Mouse (Mus musculus): ENCODE data around the gene Ltbp3. TPM values are rescaled to one million over a fixed set of nuclear protein-coding genes. Genes with fewer than 3 reads are reported as not detected.

The Ltbp3 gene
- total and polyA plus RNA-seq, 3 experiments = 174 to 737 (median 246) TPM

DNA sequence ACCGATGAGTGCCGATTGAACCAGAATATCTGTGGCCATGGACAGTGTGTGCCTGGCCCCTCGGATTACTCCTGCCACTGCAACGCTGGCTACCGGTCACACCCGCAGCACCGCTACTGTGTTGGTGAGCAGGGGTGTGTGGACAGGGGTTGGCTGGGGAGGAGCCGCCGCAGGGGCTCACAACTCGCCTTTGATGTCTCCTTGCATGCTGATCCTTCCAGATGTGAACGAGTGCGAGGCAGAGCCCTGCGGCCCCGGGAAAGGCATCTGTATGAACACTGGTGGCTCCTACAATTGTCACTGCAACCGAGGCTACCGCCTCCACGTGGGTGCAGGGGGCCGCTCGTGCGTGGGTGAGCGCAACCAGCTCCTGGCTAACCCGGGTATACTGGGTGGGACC lies 10.2 kb downstream of the Ltbp3 start:
- no peak for DNase-seq

DNA sequence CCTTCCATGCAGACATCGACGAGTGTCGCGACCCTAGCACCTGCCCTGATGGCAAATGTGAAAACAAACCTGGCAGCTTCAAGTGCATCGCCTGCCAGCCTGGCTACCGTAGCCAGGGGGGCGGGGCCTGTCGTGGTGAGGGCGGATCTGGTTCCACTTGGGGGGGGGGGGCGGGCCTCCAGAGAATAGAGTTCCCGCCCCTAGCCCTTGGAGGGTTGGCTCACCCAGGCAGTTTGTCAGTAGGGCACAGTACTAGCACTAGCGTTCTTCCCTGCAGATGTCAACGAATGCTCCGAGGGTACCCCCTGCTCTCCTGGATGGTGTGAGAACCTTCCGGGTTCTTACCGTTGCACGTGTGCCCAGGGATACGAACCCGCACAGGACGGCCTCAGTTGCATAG lies 11.0 kb downstream of the Ltbp3 start:
- DNase-seq = peak; percentile 75

DNA sequence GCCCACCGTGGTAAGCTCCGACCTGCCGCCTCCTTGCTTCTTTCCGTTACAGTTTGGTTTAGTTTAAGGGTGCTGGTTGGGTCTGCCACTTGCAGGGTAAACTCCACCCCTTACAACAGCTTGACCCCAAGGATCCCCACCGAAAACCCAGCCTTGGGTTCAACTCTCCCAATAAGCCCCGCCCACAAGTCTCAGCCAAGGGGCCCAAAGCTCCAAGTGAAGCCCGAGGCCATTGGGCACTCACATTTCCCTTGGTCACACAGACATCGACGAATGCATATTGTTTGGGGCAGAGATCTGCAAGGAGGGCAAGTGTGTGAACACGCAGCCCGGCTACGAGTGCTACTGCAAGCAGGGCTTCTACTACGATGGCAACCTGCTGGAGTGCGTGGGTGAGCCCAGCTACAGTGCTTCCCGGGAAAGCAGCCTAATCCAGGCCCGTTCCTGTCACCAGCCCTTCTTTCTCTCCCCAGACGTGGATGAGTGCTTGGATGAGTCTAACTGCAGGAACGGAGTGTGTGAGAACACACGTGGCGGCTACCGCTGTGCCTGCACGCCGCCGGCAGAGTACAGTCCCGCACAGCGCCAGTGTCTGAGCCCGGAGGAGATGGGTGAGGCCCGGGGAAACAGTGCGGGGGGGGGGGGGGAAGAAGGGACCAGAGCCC lies 15.7 kb downstream of the Ltbp3 start:
- DNase-seq = no peak

DNA sequence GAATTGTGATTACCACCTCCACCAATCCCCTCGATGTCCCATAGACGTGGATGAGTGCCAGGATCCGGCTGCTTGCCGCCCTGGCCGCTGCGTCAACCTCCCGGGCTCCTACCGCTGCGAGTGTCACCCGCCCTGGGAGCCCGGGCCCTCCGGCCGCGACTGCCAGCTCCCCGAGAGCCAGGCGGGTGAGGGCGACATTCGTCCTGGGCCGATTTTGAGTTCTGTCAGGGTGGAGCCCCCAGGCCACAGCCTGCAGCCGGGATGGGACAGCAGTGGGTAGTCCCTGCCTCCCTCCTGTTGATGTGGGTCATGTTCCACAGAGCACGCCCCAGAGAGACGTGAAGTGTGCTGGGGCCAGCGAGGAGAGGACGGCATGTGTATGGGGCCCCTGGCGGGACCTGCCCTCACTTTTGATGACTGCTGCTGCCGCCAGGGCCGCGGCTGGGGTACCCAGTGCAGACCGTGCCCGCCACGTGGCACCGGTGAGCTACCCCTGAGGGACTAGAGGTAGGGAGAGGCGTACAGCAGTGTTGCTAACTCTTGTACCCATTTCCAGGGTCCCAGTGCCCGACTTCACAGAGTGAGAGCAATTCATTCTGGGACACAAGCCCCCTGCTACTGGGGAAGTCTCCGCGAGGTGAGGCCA lies 16.4 kb downstream of the Ltbp3 start:
- DNase-seq = no peak

DNA sequence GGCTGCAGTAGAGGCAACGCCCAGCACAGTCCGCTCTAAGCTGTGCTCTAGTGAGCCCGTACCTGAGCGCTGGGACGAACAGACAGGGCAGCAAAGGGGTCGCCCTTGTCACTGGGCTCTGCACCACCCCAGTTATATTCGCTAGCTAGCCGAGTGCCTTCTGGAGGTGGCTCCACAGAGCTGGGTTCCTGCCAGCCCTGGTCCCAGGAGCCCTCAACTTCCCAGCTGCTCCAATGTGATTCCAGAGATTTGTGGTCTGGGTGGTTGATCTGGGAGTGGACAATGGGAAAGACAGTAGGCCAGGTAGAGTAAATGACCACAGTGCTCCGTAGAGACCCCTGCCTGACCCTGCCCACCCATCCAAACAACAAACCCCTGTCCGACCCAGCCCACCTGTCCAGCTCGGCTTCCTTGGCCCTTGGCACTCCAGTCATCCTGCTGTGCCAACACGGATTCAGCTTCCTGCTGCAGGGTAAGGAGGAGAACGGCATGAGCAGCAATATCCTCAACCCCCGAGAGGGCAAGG lies 18.2 kb downstream of the Ltbp3 start:
- no peak for DNase-seq

DNA sequence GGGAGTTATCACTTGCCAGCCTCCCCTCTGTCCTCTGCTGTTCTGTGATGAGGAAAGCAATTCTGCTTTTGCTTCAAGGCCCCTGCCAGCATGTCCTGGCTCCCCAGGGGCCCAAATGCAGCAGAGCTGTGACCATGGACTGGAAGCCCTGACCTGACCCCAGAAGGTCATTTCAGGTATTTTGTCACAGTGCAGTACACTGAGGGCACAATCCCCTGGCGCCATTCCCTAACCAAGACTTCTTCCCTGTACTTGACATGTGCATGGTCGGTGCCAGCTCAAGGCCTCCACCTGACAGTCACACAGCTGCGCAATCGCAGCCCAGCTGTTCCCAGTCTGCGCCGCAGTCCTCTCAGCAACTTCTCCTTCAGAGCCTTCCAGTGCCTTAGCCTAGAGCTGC lies 22.5 kb downstream of the Ltbp3 start:
- DNase-seq = peak; percentile 54

DNA sequence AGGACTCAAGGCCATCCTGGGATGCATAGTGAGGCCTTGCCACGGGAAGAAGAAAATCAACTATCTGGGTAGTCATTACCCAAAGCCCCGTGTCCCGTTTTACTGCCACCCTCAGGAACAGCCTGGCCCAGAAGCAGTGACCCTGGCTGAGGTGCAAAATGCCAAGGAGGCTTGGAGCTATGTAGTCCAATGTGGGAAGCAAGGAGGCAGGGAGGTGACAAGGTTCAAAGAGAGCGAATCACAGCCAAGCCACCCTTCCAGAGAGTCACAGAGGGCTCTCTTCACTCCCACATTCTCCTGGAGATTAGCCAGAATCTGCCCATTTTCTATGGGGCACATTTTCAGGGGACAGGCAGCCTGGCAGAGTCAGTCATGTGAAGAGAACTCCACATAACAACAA lies 26.6 kb downstream of the Ltbp3 start:
- DNase-seq = no peak

DNA sequence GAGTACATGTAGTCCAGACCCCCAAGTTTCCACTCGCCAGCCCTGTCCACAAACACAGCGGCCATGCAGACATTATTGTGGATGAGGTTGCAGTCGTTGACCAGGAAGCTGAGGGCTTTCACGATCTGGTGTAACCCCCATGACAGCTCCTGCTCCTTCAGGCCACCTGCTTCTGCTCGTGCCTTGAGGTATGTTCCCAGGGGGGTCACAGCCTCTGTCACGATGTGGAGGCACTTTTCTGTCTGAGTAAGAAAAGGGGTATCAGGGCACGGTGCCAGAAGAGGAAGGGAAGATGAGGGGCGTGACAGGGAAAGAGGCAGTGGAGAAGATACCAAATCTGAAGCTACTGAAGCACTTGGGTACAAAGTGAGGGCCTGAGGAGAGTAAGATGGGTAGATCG lies 29.6 kb downstream of the Ltbp3 start:
- no peak for DNase-seq

DNA sequence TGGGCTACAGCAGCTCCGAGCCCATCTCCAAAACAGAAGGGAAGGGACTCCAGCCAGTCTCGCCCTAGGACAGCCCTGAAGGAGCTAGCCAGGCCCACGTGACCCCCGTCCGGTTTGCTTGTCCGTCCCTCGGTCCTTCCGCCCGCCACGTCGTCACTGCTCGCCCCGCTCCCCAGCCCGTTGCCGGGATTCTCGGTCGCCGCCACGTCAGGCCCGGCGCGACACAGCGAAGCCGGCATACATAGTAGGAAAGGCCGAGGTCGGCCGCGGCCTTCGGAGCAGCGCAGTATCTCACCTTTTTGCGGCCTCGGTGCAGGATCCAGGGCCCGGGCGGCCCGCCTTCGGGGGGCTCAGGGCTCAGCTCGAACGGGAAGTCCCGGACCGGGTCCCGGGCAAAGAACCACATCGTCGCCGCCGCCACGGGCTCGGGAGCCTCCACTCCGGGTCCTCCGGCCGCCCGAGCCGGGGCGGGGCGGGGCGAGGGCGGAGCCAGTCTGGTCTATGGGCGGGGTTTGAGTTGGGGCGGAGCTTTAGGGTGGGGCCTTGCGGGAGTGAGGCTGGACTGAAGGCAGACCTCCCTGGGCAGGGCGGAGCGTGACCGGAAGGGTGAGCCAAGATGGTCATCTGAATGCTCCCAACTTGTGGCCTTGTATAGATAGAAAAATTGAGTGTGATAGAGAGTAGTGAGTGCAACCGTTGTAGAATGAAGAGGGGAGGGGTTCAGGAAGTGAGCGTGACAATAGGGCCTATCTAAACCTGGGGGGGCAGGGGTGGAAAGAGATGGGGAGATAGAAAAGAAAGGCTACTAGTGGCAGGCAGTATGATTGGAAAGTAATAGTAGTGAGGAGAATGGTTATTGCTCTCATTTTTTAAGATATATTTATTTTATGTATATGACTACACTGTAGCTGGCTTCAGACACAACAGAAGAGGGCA lies 30.5 kb downstream of the Ltbp3 start, which contains the start of gene Scyl1:
Gene Scyl1 (minus strand): TSS at position 495 of the 936 bp plus-strand sequence.
- DNase-seq = peak; percentile 99

DNA sequence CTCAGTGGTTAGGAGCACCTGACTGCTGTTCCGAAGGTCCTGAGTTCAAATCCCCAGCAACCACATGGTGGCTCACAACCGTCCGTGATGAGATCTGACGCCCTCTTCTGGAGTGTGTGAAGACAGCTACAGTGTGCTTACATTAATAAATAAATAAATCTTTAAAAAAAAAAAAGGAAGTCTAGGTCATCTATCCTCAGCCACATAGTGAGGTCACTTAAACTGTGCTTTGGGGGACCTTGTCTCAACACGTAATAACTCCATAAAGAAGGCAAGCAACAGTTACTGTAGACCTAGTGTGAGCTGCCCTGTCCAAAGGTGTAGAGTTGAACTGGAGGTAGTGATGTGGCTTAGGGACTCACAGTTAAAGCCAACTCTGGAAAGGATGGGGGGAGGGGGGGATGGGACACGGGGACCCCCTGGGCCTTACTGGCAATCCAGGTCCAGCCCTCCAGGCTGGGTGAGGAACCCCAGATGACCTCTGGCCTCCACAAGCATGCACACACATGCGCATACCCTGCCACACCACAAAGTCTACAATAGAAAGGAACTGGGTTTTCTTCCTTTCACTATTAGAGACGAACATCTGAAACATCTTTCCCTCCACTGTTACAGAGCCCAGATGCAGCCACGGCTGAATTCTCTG lies 36.8 kb downstream of the Ltbp3 start:
- no peak for DNase-seq

DNA sequence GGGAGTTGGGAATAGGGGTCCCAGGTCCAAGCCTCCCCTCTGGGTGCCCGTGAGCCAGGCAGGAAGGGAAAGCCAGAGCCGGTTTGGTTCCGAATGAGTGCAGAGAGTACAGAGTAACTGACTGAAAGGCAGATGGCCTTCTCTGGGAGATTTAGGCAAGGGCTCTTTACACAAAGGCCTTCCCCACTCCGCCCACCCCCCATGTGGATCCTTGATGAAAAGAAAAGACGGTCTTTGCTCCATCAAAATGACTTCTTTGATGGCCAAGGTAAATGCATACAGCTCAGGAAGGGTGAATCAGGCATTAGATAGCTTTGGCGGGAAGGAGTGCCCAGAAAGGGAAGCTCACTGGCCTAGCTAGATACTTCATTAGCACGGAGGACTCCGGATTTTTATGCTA lies 37.6 kb downstream of the Ltbp3 start:
- no peak for DNase-seq

DNA sequence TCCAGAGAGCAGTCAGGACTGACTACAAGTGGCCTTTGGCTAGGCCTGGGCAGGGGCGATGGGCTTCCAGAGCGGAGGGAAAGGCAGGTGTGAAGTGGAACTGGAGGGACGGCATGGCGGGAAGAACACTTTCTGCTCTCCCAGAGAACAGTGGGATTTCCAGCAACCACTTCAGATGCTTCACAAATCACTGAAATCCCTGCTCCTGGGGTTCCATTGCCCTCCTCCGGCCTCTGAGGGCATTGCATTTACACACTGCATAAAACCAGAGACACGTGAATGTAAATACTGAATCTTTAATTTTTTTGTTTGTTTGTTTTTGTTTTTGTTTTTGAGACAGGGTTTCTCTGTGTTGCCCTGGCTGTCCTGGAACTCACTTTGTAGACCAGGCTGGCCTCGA lies 39.5 kb downstream of the Ltbp3 start:
- DNase-seq = no peak

DNA sequence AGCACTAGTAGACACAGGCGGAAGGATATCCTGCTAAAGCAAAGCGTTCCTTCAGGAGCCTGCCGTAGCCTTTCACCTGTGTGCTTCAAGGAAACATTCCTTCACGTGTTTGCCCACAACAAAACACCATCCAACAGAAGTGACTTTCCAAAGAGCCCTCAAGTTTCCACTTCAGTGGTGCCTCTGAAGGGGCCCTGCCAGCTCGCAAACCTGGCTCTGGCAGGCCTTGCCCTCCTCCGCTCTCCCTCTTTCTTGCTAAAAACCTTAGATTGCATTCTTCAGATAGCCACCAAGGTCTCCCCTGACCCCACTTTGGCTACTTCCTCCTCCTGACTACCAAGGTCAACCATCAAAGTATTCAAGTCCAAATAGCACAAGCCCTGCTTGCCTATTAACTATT lies 40.8 kb downstream of the Ltbp3 start:
- no peak for DNase-seq

DNA sequence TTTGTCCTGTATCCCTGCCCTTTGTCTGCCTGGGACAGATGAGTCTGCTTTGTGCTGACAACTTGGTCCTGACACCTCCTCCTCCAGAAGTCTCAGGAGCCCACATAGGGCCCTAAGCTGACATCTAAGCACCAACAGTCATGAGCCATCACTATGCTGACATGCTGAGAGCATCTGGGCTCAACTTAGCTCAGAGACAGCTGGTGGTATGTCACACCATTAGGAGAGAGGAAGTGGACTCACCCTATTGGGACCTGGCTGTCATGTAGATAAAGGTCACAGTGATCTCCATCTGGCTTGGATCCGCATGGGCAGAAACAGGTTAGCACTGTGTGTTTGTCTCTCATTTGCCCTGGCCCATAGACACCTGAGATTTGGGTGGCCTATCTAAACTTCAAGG lies 41.4 kb downstream of the Ltbp3 start:
- DNase-seq = no peak

DNA sequence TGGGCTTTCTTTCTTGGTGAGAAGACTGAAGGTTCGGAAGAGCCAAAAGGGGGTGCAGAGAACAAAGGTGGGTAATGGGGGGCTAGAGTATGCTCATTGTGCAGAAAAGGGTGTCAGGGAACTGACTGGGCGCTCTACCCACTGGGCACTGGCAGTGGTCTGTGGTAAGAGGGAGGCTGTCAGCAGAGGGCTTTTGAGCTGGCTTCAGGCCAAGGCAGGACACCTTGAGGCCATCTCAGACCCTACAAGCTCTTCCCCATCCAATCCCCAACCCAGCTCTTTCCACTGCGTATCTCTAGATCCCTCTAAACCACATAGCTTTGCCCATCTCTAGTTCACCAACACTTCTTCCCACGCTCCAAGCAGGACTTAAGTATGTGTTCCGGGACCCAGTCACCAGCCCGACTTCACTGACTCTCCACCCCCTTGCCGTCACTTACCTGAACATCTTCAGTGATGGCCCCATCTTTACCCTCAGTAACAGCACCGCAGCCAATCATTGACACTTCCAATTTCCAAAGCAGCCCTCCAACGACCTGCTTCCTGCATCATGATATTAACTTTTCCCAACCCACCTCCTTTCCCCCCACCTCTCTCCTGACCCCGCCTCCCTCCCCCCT lies 44.4 kb downstream of the Ltbp3 start:
- DNase-seq = no peak

DNA sequence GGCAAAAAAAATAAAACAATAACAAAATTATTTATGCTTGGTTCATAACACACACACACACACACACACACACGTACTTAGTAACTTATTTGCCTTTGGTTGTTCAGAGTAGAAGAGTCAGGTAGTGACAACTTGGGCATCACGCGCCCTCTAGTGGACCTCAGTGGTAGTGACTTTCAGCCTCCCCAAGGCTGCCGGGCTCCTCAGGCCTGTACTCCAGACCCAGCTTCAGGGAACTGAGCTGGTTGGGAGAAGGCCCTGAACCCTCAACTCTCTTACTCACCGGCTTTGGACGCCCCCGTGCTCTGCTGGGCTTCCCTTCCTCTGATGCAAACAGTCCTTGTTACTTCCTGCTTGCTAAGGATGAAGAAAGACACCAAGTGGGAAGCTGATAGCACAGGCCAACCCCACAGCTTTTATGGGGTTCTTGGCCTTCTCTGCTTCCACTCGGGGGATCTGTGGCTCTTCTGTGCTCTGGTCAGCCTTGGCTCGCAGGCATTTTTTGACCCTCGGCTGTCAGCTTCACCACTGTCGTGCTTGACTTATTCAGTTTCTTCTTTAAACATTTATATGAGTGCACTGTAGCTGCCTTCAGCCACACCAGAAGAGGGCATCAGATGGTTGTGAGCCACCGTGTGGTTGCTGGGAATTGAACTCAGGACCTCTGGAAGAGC lies 45.9 kb downstream of the Ltbp3 start:
- DNase-seq = peak; percentile 89

DNA sequence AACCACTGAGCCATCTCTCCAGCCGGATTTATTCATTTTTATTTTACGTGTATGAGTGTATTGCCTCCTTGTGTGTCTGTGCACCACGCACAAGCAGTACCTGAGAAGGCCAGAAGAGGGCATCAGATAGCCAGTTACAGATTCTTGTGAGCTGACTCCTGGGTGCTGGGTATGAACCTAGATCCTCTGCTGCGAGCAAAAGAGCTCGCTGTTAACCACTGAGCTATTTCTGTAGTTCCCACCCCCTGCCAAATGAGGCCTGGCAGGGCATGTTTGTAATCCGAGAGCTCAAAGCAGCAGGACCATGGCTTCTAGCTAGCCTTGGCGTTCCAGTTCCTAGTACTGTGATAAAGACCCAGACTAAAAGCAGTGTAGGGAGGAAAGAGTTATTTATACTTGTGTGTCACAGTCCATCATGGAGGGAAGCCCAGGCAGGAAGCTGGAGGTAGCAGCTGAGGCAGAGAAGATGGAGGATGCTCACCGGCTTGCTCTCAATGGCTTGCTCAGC lies 46.5 kb downstream of the Ltbp3 start:
- peak; percentile 82 for DNase-seq

DNA sequence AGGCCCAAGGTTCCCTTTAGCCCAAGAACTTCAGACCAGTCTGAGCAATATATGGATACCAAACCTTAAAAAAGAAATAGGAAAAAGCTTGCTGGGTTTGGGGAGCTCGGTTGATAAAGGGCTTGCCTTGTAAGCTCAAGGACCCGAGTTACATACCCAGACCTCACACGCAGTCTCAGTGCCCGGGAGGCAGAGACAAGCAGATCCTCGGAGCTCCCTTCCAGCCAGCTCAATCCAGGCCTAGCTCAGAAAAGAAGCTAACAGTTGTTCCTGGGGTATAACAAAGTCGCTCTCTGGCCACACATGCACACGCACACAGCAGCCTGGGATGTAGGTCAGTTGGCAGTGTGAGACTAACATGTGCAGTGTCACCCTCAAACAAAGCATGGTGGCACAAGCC lies 47.2 kb downstream of the Ltbp3 start:
- DNase-seq = no peak

DNA sequence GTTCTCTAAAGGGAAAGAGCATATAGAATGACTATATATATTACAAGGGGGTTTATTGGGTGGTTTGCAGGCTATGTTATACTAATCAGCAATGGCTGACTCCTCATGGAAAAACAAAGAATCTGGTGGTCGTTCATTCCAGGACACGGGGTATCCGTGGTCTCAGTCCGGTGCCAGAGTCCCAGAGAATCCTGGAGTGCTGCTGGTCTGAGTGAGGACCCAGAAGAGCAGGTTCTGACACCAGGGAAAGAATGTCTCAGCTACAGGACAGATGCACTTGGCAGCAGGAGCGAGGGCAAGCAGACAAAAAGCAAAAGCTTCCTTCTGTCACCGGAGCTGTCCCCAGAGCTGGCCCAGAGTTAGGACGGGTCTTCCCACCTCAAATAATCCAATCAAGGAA lies 47.9 kb downstream of the Ltbp3 start:
- no peak for DNase-seq

DNA sequence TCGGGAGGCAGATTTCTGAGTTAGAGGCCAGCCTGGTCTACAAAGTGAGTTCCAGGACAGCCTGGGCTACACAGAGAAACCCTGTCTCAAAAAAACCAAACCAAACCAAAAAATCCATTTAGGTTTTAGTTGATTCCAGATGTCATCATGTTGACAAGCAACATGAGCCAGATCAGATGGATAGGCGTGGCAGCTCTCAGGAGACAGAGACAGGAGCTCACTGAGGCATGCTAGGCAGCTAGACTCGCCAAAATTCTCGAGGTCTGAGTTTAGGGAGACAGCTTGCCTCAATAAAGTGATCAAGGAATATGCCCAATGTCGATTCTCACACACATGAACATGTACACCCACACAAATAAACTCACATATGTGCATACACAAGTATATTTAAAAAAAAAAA lies 48.4 kb downstream of the Ltbp3 start:
- no peak for DNase-seq

DNA sequence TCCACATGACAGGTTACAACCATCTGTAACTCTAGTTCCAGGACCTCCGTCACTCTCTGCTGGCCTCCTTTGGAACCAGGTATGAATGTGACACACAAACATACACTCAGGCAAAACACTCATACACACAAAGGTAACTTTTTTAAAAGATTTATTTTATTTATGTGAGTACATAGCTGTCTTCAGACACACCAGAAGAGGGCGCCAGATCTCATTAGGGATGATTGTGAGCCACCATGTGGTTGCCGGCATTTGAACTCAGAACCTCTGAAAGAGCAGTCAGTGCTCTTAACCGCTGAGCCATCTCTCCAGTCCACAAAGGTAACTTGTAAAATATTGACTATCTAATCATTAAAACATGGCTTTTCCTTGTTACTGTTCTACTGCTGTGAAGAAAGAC lies 50.6 kb downstream of the Ltbp3 start:
- DNase-seq = no peak

Data from adrenal gland, adult 2 months (tissue).